Mouse (Mus musculus) retina, postnatal 7 days (tissue): Measurements from ENCODE around the gene Rps12-ps3.
A peak's percentile ranks its signal among the peaks of the same experiment; 100 is the strongest.

ENCODE experiments used
- DNase-seq: peaks from one replicate; pipeline ENCODE4 v3.0.0-alpha.2; 2012; ENCODE audit warnings: low read depth, low spot score

Rps12-ps3 gene

DNA sequence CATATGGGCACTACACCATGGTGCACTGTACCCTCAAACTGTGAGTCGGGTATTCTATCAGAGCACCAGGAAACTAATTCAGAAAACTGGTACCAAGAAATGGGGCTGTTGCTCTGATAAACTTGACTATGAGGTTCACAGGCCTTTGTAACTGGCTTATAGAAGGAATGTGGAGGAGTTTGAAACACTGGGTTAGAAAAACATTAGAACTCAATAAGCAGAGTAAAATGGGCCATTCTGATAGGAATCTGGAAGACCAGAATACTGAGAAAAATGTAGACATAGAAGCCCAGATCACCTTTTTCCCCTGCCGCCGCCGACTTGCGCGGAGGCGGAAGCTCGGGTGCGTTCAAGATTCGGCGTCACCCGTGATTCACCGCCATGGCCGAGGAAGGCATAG lies at the start of gene Rps12-ps3:
Gene Rps12-ps3, plus strand, starts transcription at position 301 of the 400 bp plus-strand sequence.
- no peak for DNase-seq

DNA sequence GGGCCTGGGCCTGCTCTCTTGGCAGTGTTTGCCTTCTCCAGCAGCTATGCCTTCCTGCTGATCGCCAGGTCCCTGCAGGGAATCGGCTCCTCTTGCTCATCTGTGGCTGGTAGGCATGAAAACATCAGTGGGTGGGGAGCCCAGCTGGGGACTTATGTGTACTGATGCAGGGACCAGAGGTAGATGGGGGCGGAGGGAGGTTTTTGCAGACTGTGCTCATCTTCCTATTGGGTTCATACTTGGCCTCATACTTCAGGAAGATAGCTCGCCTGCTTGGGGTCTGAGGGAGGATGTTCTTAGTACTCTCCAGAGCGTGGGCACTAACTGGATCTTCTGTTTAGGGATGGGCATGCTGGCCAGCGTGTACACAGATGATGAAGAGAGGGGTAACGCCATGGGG lies 48.9 kb upstream of the Rps12-ps3 start:
- no peak for DNase-seq

DNA sequence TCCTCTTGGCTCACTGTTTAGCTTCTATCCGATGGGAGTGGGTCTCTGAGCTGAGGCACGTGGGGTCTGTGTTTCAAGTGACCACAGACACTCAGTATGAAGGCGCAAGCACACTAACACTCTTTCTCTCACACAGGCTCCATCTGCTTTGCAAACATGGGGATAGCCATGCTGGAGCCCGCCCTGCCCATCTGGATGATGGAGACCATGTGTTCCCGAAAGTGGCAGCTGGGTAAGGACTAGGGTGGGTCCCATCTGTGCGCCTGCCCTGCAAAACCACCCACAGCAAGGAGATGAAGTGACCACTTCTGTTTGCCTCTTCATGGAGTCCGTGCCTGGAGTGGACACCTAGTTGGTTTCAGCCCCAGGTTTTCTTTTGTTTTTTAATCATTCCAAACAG lies 45.7 kb upstream of the Rps12-ps3 start:
- no peak for DNase-seq

DNA sequence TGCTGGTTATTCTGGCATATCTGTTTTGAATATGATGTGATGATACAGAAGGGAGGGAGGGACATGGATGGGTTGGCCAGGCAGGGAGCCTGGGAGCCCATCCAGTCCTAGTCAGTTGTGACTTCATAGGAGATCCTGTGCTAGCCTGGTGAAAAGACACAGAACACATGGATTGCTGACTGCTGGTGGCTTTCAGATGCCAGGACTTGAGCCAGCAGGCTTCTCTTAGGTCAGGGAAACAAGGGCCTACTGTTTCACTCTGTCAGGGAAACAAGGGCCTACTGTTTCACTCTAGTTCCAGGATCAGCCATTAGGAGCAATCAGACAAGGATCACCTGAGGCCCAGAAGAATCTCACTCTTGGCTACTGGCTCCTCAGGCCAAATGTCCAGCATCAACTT lies 41.2 kb upstream of the Rps12-ps3 start:
- DNase-seq: no peak

DNA sequence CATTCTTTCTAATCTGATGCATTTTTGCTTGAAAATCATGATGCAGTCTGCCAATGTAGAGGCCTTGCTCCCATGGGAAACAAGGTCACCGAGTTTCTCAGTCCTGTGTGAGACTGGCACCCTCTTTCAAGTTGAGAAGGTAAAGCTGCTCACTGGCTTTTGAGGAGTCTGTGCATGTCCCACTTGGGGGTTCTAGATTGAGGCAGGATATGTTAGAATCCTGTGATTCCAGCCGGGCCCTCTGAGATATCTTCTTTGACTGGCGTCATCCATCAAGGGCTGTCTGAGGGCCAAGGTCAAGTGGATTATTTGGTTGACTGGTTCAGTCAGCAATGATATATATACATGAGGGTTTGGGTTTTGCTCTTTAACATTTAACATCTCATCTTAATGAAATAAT lies 40.1 kb upstream of the Rps12-ps3 start:
- no peak for DNase-seq

DNA sequence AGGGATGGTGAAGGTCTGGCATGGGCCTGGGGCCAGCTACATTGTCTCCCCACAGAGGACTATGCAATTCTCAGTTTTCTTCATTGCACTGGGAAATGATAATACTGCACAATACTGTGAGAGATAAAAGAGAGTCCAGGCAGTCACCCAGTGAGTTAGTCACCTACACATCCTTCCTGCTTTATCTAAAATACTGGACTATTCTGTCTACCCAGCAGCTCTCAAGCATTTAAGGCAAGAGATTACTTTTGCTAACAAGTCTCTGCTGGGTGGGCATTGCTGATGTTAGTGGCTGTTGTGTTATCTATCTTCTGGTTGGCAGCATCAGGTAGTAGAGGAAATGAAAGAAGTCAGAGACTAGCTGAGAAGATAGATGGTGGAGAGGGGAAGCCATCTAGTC lies 33.0 kb upstream of the Rps12-ps3 start:
- no peak for DNase-seq

DNA sequence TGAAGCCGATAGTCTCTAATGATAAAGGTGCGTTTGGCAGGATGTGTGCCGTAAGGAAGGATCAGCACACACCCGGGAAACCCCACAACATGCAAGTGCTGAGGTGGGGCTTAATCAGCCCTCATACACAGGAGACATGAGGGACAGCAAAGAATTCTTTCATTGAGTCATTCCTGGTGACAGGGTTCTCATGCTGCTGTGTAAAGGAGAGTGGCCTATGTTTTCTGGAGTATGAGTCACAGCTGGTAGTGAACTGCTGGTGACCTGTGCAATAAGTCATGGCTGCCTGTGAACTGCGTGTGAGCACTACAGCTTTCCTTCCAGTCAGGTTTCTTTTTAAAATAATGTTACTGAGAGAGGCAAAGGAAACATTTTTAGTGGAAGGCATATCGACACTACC lies 32.3 kb upstream of the Rps12-ps3 start:
- no peak for DNase-seq

DNA sequence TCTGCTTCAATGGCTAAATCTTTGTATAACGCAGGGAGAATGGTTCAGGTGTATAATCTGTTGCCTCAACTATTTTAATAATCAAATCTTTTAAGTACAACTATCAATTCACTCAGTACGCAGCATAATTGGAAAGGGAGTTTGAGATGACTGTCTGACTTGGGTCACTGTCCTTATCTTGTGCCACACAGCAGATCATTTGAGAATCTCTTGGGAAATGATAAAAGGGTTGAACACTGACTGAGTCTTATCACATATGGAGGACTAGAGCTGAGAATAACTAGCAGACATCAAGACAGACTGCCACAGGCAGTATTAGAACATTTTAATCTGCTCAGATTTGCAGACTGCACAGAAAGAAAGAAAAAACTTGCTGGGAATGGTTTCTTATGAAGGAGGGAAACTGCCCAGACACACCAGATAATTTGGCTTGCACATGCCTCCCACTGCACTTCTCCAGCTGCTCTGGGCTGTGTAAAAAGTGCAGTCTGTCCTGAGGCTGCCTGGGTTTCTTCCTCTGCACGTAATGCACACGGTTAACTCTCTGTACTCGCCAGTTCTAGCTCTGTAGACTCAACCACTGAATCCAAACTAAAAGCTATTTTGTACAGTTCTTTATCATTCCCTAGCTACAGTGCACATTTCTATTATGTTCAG lies 29.8 kb upstream of the Rps12-ps3 start:
- DNase-seq: no peak

DNA sequence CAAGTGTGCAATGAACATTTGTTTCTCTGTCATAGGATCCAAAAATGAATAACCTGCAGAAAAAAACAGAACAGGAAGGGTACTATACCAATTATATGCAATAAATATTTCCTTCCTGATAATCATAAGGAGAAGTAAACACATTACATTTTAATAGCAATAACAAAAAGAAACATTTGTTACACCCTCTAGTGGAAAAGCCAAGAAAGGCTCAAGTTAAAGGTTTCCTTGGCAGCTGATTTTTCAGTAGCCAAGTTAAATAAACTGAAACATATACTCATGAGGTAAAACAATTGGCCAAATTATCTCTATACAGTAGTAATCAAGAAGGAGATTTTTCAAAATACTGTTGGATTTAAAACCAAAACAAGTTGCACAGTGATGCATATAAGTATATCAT lies 6.8 kb upstream of the Rps12-ps3 start:
- no peak for DNase-seq

DNA sequence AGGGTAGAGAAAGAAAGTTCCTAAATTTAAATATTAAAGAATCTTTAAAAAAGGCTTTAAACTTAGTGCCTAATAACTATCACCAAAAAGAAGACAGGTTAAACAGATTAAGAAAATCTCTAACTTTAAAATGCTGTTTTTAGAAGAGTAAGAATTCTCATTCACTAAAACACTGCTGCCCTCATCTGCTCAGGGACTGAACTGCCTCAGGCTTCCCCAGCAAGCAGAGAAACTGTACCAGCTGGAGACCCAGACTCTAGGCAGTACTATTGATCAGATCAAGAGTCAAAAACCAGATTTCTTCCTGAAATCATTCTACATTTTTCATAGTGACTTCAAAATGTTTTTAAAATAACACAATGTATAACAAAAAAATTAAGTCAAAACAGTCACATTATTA lies 5.5 kb upstream of the Rps12-ps3 start:
- DNase-seq: no peak

DNA sequence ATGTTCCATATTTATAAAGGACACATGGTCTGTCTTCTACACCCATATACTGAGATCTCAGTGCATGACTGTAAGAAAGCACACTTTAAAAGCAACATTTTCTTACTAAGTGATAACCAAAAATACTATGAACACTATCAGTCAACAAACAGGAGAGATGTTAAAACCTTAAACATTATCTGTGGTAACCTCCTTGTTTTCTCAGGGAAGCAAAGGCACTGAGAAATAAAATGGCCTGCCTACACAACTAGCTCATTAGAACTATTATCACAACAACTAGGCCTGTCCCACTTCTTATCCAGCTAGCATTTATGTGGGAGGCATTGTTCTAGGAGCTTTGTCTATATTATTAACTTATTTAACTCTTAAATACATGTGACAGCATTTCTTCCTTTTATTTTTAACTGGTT lies 8.7 kb downstream of the Rps12-ps3 start:
- no peak for DNase-seq

DNA sequence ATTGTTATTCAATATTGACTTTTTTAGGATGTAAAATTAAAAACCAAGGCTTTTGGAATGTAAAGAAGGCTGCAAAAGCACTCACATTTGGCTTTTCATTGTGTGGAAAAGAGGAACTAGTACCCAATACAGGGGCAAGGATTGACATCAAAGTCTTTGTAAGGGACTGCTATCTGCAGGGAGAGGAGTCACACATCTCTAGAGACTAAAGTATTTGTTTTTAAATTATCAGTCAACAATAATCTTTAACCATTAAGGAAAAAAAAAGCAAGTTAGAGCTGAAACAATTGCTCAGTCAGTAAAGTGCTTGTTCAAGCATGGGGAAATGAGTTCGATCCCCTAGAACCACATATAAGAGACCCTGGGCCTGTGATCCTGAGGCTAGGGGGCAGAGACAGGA lies 14.6 kb downstream of the Rps12-ps3 start:
- DNase-seq: no peak

DNA sequence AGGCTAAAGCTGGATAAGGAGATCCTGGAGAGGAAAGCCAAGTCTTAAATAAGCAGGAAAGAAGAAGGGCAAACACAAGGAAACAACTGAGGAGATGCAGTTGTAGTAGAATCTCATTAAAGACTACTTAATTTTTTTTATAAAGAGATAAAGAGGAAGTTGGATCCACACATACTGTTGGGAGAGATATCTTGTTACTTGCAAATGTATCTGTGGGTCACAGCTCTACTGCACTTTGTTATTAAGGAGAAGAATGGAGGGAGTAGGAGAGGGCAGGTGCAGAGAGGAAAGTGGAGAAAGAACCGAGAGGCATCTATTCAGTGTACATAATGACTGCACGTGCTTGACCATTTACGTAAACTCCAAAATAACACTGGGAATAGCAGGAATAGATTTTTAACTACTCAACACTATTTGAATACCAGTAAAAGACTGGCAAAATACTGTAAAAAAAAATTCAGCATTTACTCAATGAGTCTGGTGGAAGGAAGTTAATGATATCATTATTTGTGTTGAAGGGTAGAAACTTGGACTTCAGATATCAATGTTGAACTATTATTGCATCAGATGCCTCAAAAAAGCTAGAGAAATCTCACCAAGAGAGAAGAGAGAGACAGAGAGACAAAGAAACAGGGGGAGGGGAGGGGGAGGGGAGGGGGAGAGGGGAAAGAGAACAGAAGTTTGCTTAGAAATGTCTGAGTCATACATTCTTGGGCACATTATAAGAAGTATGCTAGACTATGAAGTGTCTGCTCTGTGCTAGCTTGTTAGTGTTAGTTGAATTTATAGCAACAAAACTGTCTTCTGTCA lies 16.0 kb downstream of the Rps12-ps3 start:
- DNase-seq: no peak

DNA sequence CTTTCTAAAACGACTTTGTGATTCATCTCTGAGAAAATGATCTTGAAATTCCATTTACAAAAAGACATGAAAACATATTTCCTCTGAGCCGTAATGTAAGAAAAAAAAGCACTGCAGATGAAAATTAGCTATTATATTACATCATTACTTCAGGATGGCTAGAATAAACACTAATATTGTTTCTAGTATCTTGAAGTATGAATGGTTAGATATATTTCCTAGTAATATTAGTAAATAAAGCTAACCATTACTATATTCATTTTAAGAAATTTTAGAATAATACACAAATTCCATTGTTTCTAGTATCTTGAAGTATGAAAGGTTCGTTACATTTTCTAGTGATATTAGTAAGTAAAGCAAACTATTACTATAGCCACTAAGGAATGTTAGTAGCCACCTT lies 17.8 kb downstream of the Rps12-ps3 start:
- DNase-seq: no peak

DNA sequence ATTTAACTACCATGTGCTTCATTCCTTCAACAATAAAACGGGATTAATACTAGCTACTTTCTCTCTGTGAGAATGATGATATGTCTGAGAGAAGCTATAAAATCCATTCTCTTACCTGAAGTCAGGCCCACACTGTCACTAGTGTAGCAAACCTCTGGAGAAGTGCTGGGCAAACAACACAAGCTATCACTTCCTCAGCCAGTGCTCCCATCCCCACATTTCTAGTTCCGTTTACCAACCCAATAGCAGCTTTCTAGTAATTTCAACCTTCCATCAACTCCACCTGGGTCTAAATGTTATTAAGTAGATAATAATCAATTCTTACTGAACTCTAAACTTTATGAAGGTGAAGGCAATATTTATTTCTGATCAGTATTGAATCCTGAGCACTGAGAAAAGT lies 20.9 kb downstream of the Rps12-ps3 start:
- no peak for DNase-seq

DNA sequence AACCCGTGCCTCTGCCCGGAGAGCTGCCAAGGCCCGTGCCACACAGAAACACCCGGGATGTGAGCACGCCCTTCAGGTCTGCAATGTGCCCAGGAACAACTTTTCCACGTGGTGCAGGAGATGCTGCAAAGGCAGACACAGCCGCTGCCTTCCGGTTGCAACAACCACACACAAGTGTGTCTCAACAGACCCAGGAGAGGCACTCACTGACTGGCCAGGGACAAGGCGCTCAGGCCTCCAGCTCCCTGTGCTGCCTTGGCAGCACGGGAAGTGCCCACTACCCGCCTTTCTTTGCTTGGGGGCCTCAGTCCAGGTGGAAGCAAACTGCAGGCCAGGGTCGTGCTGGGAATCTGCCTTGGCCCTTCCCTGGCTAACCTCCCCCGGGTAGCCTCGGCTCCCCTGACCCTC lies 22.2 kb downstream of the Rps12-ps3 start:
- no peak for DNase-seq

DNA sequence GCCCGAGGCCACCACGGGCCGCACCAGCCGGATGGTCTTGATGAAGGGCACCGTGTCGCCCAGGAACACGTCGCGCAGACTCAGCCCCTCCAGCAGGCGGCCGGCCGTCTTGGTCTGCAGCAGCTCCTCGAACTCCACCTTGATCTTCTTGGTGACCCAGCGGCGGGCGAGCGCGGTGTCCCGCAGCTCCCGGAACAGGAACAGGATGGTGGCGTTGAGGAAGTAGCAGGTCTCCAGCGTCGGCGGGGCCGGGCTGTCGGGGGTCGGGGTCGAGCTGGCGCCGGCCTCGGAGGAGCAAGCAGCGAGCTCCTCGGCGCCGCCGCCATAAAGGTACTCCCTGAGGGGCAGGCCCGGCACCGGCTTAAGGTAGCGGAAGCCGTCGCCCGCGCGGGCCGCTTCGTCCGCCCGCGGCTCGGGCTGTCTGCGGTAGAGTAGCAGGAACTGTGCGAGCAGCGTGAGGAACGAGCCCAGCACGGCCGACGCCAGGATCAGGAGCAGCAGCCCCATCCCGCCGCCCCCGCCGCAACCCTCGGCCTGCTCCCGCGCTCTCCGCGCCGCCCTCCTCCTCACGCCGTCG lies 23.1 kb downstream of the Rps12-ps3 start:
- DNase-seq: peak; percentile 21

DNA sequence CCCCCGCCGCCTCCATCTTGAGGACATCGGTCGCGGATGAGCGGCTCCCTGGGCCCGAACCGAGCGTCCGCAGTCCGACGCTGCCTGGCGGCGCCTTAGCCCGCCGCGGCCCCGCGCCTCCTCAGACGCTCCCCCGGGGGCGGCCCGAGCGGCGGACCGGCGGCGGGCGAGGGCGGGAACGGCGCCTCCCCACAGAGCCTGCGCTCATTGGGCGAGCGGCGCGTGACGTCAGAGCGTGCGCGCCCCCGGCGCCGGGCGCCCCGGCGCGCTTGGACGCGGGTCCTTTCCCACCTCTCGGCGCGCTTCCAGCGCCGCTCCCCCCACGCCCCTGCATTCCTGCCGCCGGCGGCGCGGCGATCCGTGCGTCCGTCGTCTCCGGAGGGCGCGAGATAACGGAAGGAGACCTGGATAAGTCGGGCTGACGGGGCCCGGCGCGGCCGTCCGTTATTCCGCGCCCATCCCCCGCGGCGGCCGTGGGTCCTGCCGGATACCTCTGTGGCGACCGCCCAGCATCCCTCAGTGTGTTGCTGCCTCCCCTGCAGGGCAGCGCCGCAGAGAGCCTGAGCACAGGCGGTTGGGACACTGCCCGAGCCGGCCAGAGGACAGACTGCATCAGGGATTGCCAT lies 23.7 kb downstream of the Rps12-ps3 start, which contains the start of gene Pdzd8:
Gene Pdzd8, minus strand, starts transcription at position 123 of the 626 bp plus-strand sequence.
- peak; percentile 90 for DNase-seq

DNA sequence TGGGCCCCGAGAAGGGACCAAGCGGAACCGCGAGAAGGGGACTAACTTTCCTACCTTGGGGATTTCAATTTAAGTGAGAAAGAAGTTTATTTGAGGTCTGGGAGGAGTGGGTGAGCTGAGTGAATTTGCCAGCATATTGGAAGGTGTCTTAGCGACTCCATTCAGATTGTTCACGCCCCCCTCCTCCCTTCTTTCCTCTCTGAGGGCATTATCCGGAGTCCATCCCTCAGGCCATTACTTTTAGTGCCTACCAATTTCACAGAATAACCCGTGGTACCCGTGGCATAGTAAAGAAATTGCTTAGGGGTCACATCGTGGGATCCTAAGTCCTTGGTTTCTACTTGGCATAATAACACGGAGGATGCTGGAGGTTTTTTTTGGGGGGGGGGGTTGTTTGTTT lies 24.2 kb downstream of the Rps12-ps3 start:
- DNase-seq: no peak

DNA sequence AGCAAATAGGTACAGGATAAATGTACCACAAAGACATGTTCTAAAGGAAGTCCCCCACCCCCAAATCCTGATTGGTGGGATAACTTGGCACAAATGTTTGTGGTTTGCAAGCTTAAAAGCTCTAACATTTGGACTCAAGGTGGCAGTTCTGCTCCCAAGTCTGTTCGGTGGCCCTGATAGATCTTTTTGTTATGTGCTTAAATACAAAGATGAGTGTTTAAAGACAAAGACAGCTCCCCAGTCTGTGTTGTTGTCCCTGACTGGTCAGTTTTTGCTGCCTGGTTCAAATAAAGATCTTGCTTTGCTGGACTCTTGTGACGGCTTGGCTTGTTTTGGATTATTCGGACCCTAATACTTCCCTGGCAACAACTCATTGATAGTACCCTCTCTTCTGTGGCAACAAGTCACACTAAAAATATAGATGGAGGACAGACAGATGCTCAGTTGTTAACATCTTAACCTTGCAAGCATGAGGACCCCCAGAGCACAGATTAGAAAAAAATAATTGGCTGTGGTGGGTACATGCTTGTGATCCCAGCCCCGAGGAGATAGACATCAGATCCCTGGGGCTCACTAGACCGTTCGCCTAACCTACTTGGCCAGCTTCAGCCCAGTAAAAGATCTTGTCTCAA lies 27.4 kb downstream of the Rps12-ps3 start:
- no peak for DNase-seq

DNA sequence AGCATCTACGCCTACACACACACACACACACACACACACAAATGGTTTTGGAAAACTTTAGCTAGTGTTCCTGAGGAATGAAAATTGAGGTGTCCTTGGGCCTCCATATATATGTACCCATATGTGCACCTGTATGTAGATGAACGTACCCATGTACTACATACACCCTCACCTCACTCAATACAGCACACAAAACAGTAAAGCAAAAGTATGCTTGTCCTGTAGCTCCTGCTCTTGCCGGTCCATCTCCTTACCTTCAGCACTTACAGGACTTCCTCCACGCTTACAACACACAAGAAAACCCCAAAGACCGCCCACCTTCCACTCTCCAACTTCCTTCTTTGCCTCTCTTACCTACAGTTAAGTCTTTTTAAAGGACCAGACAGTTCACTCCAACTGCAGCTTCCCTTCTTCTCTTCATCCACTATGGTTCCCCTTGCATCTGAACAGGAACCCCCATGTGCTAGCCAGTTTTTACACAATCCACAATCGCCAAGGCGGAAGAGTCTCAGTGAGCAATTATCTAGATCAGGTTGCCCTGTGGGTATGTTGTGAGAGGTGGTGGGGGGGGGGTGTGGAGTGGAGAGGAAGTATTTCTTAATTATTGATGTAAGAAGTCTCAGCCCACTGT lies 28.3 kb downstream of the Rps12-ps3 start:
- DNase-seq: no peak
